Mouse (Mus musculus): ENCODE measurements around the gene Cyp2d12. TPM values are rescaled to one million over a fixed set of nuclear protein-coding genes. Genes with fewer than 3 reads are reported as not detected.
"Not testable (repeated sequence)": the region's sequence is repeated elsewhere in the genome, so short reads cannot be mapped to it uniquely, and the experiment has no call there.

The Cyp2d12 gene
- polyA plus RNA-seq, 1 experiment from 2014 or later: not detected

DNA sequence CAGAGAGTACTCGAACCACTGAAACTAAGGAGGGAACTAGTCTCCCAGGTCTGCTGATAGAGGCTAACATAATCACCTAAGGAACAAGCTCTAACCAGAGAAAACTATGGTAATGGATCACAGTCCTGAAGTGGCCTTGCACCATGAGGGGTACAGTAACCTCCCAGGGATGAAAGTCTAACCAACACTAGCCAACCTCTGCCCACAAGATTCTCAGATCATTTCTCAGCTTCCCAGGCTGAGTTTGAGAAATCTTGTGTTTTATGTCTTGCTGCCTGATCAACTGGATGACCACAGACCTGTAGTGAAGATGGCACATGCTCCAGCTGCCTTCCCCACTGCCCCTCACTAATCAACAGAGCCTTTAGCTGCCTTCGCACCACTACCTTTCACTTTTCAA is 1.7 kb upstream of the Cyp2d12 start:
- not testable (repeated sequence) for H3K9me3 ChIP-seq (replicated peaks); H3K4me3 ChIP-seq (replicated peaks); H3K36me3 ChIP-seq; H3K27me3 ChIP-seq; DNase-seq; H3K4me2 ChIP-seq; ATAC-seq (ENCODE audit: low read depth); H3K9ac ChIP-seq; H3K27ac ChIP-seq; H3K4me1 ChIP-seq (replicated peaks)
- WGBS (ENCODE audit: insufficient replicate concordance): 75% methylated on average over 2 of the region's 2 CpGs

DNA sequence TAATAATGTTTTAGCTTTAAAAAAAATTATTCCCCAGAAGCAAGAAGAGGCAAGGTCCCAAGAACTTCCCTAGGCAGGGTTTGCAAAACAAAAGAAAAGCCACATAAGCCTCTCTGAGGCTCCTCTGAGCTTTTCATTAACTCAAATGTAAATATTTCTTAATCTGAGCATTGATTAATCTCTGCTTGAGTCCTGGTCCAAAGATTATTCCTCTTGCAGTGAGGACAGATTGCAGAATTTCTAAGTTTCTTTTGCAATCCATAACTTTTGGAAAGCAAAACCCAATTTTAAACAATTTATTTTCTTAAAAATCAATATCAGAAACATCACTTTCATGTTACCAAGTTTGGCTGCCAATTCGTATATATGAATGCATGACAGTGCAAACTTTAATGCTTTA is 18.0 kb downstream of the Cyp2d12 start:
- ATAC-seq (ENCODE audit: low read depth) (no peak), DNase-seq (no peak)
- 44% methylated on average over 1 of the region's 1 CpGs for WGBS (ENCODE audit: insufficient replicate concordance)
- Histone ChIP-seq H3K27ac (no peak overlapping the region), H3K4me3 (replicated peaks) (no peak overlapping the region), H3K4me2 (no peak overlapping the region), H3K9me3 (replicated peaks) (no peaks in the 10 kb centered on the region), H3K9ac (no peak overlapping the region), H3K4me1 (replicated peaks) (no peaks in the 10 kb centered on the region), H3K27me3 (no peaks in the 10 kb centered on the region), H3K36me3 (no peaks in the 10 kb centered on the region)

DNA sequence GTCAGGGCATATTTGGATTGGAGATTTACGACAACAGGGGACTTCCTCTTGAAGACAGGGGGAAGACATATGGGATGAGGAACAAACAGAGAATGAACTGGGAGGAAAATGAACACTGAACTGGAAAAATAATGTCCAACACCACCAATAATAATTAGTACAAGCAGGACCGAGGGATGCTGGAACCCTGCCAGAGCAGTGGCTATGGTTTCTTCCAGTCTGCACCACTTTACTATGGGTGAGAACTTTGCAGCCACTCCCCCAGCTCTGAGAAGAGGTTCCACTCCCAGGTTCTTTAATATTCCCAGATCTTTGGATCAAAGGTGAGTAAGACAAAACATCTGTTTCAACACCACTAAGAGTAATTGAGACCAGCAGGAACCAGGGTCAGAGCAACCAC is 24.2 kb downstream of the Cyp2d12 start:
- no peak for ATAC-seq (ENCODE audit: low read depth)
- H3K9ac ChIP-seq: no peak overlapping the region
- no peaks in the 10 kb centered on the region for H3K27me3 ChIP-seq
- H3K27ac ChIP-seq: no peak overlapping the region
- DNase-seq: no peak
- no peak overlapping the region for H3K4me2 ChIP-seq
- H3K9me3 ChIP-seq (replicated peaks): no peaks in the 10 kb centered on the region
- H3K36me3 ChIP-seq: no peaks in the 10 kb centered on the region
- no peak overlapping the region for H3K4me3 ChIP-seq (replicated peaks)
- 65% methylated on average over 2 of the region's 2 CpGs for WGBS (ENCODE audit: insufficient replicate concordance)
- no peaks in the 10 kb centered on the region for H3K4me1 ChIP-seq (replicated peaks)

DNA sequence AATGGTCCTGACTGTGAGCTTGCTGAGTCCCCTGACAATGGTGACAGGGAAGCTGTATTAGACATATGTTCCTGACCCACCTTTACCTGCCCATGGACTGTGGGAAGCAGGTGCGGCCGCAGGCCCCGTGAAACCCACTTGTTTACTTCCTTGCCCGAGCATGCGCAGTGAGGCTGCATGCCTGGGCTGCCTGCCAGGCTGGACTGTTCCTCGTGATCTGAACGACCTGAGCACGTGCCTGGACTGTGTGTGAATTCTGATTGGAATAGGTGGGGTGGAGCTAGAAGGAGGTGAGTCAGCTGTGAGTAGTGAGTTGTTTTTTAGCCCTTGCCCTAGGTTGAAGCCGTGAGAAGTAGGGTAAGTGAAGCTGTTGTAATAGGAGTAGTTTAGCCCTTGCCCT is 27.7 kb downstream of the Cyp2d12 start:
- no peak overlapping the region for H3K4me3 ChIP-seq (replicated peaks)
- H3K4me1 ChIP-seq (replicated peaks): no peaks in the 10 kb centered on the region
- no peak for DNase-seq
- ATAC-seq (ENCODE audit: low read depth): no peak
- H3K4me2 ChIP-seq: no peak overlapping the region
- 69% methylated on average over 9 of the region's 9 CpGs for WGBS (ENCODE audit: insufficient replicate concordance)
- no peaks in the 10 kb centered on the region for H3K36me3 ChIP-seq
- no peak overlapping the region for H3K27ac ChIP-seq
- H3K9ac ChIP-seq: no peak overlapping the region
- H3K9me3 ChIP-seq (replicated peaks): no peaks in the 10 kb centered on the region
- no peaks in the 10 kb centered on the region for H3K27me3 ChIP-seq

Small RNA genes lying within 50 kb of the gene (microRNA-seq; reads per million reads assigned to microRNA genes)
- gene Gm27924 (not detected), gene Gm28023 (not detected)

Other genes with a start within 250 kb of the Cyp2d12 start
- gene Naga, start 216.1 kb upstream of the Cyp2d12 start, polyA plus RNA-seq (2015; fragmentation: Nextera tagmentation; extraction: Ambion mirVana): 34.3 and 35.7 TPM in 2 replicates
- gene Pheta2, start 216.1 kb upstream of the Cyp2d12 start, polyA plus RNA-seq (2015; fragmentation: Nextera tagmentation; extraction: Ambion mirVana): 43.4 and 43.8 TPM in 2 replicates
- gene Smdt1, start 216.1 kb upstream of the Cyp2d12 start, polyA plus RNA-seq (2015; fragmentation: Nextera tagmentation; extraction: Ambion mirVana): 202 and 208 TPM in 2 replicates
- 356 and 357 TPM in 2 replicates for gene Ndufa6, start 200.8 kb upstream of the Cyp2d12 start, polyA plus RNA-seq (2015; fragmentation: Nextera tagmentation; extraction: Ambion mirVana)
- 7.8 and 9.3 TPM in 2 replicates for gene Cyp2d22, start 174.8 kb upstream of the Cyp2d12 start, polyA plus RNA-seq (2015; fragmentation: Nextera tagmentation; extraction: Ambion mirVana)
- not detected in 2 replicates for gene Cyp2d11, start 161.1 kb upstream of the Cyp2d12 start, polyA plus RNA-seq (2015; fragmentation: Nextera tagmentation; extraction: Ambion mirVana)
- gene Cyp2d10, start 147.9 kb upstream of the Cyp2d12 start, polyA plus RNA-seq (2015; fragmentation: Nextera tagmentation; extraction: Ambion mirVana): 18.9 and 19.6 TPM in 2 replicates
- gene Cyp2d9, start 121.6 kb upstream of the Cyp2d12 start, polyA plus RNA-seq (2015; fragmentation: Nextera tagmentation; extraction: Ambion mirVana): 0.71 and 1.4 TPM in 2 replicates
- gene Cyp2d34, start 65.9 kb downstream of the Cyp2d12 start, polyA plus RNA-seq (2015; fragmentation: Nextera tagmentation; extraction: Ambion mirVana): not detected in 2 replicates
- gene Cyp2d40, start 209.1 kb downstream of the Cyp2d12 start, polyA plus RNA-seq (2015; fragmentation: Nextera tagmentation; extraction: Ambion mirVana): not detected in 2 replicates
- gene Cyp2d26, start 239.2 kb downstream of the Cyp2d12 start, polyA plus RNA-seq (2015; fragmentation: Nextera tagmentation; extraction: Ambion mirVana): 6.1 and 8.0 TPM in 2 replicates